In the genomic region with DNA sequence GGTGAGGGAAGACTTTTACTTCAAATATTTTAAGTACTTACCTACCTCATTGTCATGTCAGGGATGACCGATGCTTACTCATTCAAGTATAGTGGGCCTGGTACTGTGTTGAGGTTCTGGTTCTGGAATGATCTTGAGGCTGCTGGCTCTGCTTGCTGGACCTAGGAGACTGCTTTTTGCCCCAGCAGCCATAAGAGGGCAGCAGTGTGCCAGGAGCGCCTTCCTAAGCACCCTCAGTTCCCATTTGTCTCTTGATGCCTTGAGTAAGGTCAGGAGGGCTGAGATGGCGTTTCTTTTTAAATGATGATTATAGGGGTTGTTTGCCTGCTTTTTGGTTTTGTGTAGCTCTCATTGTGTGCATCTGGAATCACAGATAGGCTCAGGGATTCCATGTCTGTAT, we compare ENCODE assay signal across 8 mouse cellular contexts. TPM values are rescaled to one million over a fixed set of nuclear protein-coding genes. Genes with fewer than 3 reads are reported as not detected.
DNase-seq lines count a peak whose midpoint lies in the region; ATAC-seq lines count a peak whose summit lies in the region.

No protein-coding gene starts in this region.

- no peak overlapping the region for H3K27ac ChIP-seq in heart, embryonic 11.5 days (ENCODE audit: low read depth, low read length)

- peak; percentile 69 to 82 for DNase-seq in heart, adult 18-20 months
- peak; percentile 80 for DNase-seq in ZHBTc4 (ENCODE audit: low read depth, low spot score)
- DNase-seq in embryo, embryonic 10.5 days (ENCODE audit: low spot score): peak; percentile 81
- DNase-seq in kidney, postnatal 25 days: peak; percentile 78 to 79
- DNase-seq in lung, postnatal 14 days: peak; percentile 79
- DNase-seq in right cerebral cortex, postnatal 4 days: peak; percentile 72

- H3K9ac ChIP-seq in heart, embryonic 11.5 days (ENCODE audit: low read depth, low read length): no peak overlapping the region

- H3K4me1 ChIP-seq in heart, embryonic 11.5 days (ENCODE audit: control insufficient read depth, insufficient read depth, low read length): no peaks in the 10 kb centered on the region

- H3K9me3 ChIP-seq in heart, embryonic 11.5 days (replicated peaks; ENCODE audit: control insufficient read depth, low read length): no peaks in the 10 kb centered on the region

- H3K4me2 ChIP-seq in heart, embryonic 11.5 days: no peak overlapping the region

- WGBS in heart, embryonic 11.5 days (ENCODE audit: insufficient replicate concordance): 44% methylated on average over 3 of the region's 3 CpGs

- no peaks in the 10 kb centered on the region for H3K27me3 ChIP-seq in heart, embryonic 11.5 days (ENCODE audit: control insufficient read depth, insufficient read depth, low read length)

- H3K4me3 ChIP-seq in heart, embryonic 11.5 days (ENCODE audit: low read depth, low read length): no peak overlapping the region

- H3K36me3 ChIP-seq in heart, embryonic 11.5 days (ENCODE audit: control insufficient read depth, insufficient read depth, low read length): peaks cover 11% of the 10 kb centered on the region; the same call in 1 of the 2 replicates

- ATAC-seq in heart, embryonic 11.5 days (replicated peaks; ENCODE audit: insufficient number of reproducible peaks, low FRiP score, low TSS enrichment): no peak
- ATAC-seq in granulocyte monocyte progenitor cell, adult 5-6 weeks (replicated peaks; ENCODE audit: poor library complexity, severe bottlenecking): peak; percentile 72

RNA-seq across cellular contexts. Expression of gene Ckb, which starts 18.7 kb away (rescaled TPM):
- total RNA-seq in heart, adult 18-20 months (2021): 10 to 100 TPM; 67.8 to 74.5 TPM
- polyA plus RNA-seq in heart, embryonic 11.5 days (2014; fragmentation: Nextera tagmentation; extraction: Ambion mirVana): 454 and 458 TPM in 2 replicates
- total RNA-seq in granulocyte monocyte progenitor cell, adult 5-6 weeks (2014; fragmentation: Nextera tagmentation): 4.2 TPM in 1 of 2 replicates, not detected in the other
- 0.57 and 1.4 TPM in 2 replicates for total RNA-seq in granulocyte monocyte progenitor cell, adult 5-6 weeks (2017)

RNA-seq across cellular contexts. Expression of gene Trmt61a, which starts 24.5 kb away (rescaled TPM):
- total RNA-seq in heart, adult 18-20 months (2021): 1 to 10 TPM; 5.8 to 6.5 TPM
- polyA plus RNA-seq in heart, embryonic 11.5 days (2014; fragmentation: Nextera tagmentation; extraction: Ambion mirVana): 3.4 and 4.6 TPM in 2 replicates
- total RNA-seq in granulocyte monocyte progenitor cell, adult 5-6 weeks (2014; fragmentation: Nextera tagmentation): 18.6 and 21.9 TPM in 2 replicates
- 10.0 and 10.1 TPM in 2 replicates for total RNA-seq in granulocyte monocyte progenitor cell, adult 5-6 weeks (2017)

RNA-seq across cellular contexts. Expression of gene Bag5, which starts 59.6 kb away (rescaled TPM):
- total RNA-seq in heart, adult 18-20 months (2021): 10 to 100 TPM; 19.7 to 26.3 TPM
- 41.8 and 42.8 TPM in 2 replicates for polyA plus RNA-seq in heart, embryonic 11.5 days (2014; fragmentation: Nextera tagmentation; extraction: Ambion mirVana)
- 28.0 and 32.0 TPM in 2 replicates for total RNA-seq in granulocyte monocyte progenitor cell, adult 5-6 weeks (2014; fragmentation: Nextera tagmentation)
- total RNA-seq in granulocyte monocyte progenitor cell, adult 5-6 weeks (2017): 33.3 and 41.2 TPM in 2 replicates

RNA-seq across cellular contexts. Expression of gene Apopt1, which starts 59.6 kb away (rescaled TPM):
- 10 to 100 TPM; 33.9 to 36.8 TPM for total RNA-seq in heart, adult 18-20 months (2021)
- polyA plus RNA-seq in heart, embryonic 11.5 days (2014; fragmentation: Nextera tagmentation; extraction: Ambion mirVana): 50.0 and 51.3 TPM in 2 replicates
- 49.6 and 51.3 TPM in 2 replicates for total RNA-seq in granulocyte monocyte progenitor cell, adult 5-6 weeks (2014; fragmentation: Nextera tagmentation)
- 57.2 and 60.9 TPM in 2 replicates for total RNA-seq in granulocyte monocyte progenitor cell, adult 5-6 weeks (2017)

Comparison
In these comparisons a context has a peak if more than half of its experiments do, and no peak if none do; other contexts are left out.
1. RNA of gene Ckb, which starts 18.7 kb away (total RNA-seq): 67.8 to 74.5 TPM in heart, adult 18-20 months; 0.57 to 4.2 TPM in granulocyte monocyte progenitor cell, adult 5-6 weeks; every median in the first group is over 10 times any median in the second.
2. Peak in every context shown above with its lines, with median percentiles within 50 percentile points of each other: DNase-seq.